Mouse (Mus musculus) kidney, adult 2 months (tissue): ENCODE data around the gene Uggt2. TPM values are rescaled to one million over a fixed set of nuclear protein-coding genes. Genes with fewer than 3 reads are reported as not detected.
A peak's percentile ranks its signal among the peaks of the same experiment; 100 is the strongest.

ENCODE experiments used
- DNase-seq: peaks from one replicate; pipeline ENCODE4 v3.0.0; 2021
- H3K27ac ChIP-seq: fragments of 200-500 bp; 2 replicates; pipeline ENCODE4 v1.5.1; 2012; ENCODE audit warnings: low read depth, low read length, control low read depth, inconsistent platforms; ENCODE audit not compliant: insufficient read depth
- H3K27me3 ChIP-seq: fragments of 200-500 bp; replicated peaks from 2 replicates; pipeline ENCODE4 v1.6.1; 2012; ENCODE audit warnings: mild to moderate bottlenecking, moderate library complexity, low read length, inconsistent platforms; ENCODE audit not compliant: control insufficient read depth, insufficient read depth
- H3K36me3 ChIP-seq: fragments of 200-500 bp; 2 replicates; pipeline ENCODE4 v1.6.1; 2012; ENCODE audit warnings: mild to moderate bottlenecking, moderate library complexity, low read length, inconsistent platforms; ENCODE audit not compliant: control insufficient read depth, insufficient read depth
- H3K4me1 ChIP-seq: fragments of 200-500 bp; 2 replicates; pipeline ENCODE4 v1.6.1; 2011; ENCODE audit warnings: low read length; ENCODE audit not compliant: control insufficient read depth, insufficient read depth
- H3K4me3 ChIP-seq: fragments of 200-500 bp; 2 replicates; pipeline ENCODE4 v1.5.1; 2011; ENCODE audit warnings: mild to moderate bottlenecking, low read depth, low read length, control low read depth; ENCODE audit not compliant: insufficient read depth
- CTCF ChIP-seq: fragments of 200-500 bp; conservative IDR thresholded peaks from 2 replicates; pipeline ENCODE4 v1.5.1; 2011; ENCODE audit warnings: low read depth, mild to moderate bottlenecking, control low read depth, low read length, moderate library complexity, mixed read lengths; ENCODE audit not compliant: insufficient read depth, insufficient read length
- POLR2A ChIP-seq: fragments of 200-500 bp; IDR thresholded peaks from one replicate; pipeline ENCODE4 v1.6.1; 2011; ENCODE audit warnings: low read depth, low read length, control low read depth
- WGBS: fragments of 180-500 bp; shearing (Covaris S2); methylation state at CpG from one replicate; pipeline ENCODE4 v1.1.7; 2018; 5-methylcytosine and 5-hydroxymethylcytosine counted together
- polyA plus RNA-seq: library from polyadenylated mRNA; depleted of rRNA; stranded (reverse); fragments of >200 nt; gene quantifications from 2 replicates; pipeline ENCODE4 v1.2.3, GENCODE M21; 2012

Uggt2 gene
- polyA plus RNA-seq, 1 experiment = 3.4 TPM

DNA sequence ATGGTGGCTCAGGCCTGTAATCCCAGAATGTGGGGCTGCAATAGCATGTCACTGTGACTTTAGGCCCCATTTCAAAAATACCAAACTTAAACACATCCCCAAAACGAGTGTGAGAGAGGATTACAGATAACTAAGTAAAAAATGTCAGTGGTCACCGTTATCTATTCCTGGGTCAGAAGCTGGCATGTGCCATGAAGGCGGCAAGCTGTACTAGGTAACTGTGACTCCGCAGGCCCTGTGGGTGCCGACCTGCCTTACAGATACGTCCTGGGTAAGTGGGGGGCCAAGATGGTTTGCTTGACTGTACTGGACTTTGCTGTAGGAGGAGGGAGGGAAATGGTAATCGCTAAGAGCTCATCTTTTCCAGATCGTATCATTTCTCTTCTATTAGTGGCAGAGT is 118.3 kb downstream of the Uggt2 start:
- no peak overlapping the region for H3K4me3 ChIP-seq
- DNase-seq = no peak
- peaks cover 6% of the 10 kb centered on the region for H3K36me3 ChIP-seq
- WGBS = 87% methylated on average over 8 of the region's 8 CpGs
- H3K4me1 ChIP-seq = no peaks in the 10 kb centered on the region
- no peak overlapping the region for H3K27ac ChIP-seq
- H3K27me3 ChIP-seq = no peaks in the 10 kb centered on the region
- TF ChIP-seq POLR2A = no peak
- no peak for TF ChIP-seq CTCF

DNA sequence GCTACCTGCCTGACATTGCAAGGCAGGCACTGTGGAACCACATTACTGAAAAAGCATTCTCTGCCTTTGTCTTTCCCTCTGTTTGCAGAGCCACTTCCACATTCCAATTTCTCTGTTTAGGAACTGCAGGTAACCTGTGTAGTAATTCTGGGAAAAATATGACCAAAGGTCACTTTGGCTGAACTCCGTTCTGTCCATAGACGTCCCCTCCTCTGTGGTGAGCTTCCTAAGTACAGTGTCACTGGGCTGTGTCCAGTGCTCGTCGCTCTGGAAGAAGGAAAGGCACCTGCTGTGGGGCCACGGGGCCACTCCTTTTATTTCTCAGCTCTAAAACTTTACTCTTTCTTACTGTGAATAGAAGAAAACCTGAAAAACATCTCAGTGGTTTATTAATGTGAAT is 118.9 kb downstream of the Uggt2 start:
- WGBS = 44% methylated on average over 5 of the region's 5 CpGs
- DNase-seq = peak; percentile 69
- H3K36me3 ChIP-seq = peaks cover 8% of the 10 kb centered on the region

DNA sequence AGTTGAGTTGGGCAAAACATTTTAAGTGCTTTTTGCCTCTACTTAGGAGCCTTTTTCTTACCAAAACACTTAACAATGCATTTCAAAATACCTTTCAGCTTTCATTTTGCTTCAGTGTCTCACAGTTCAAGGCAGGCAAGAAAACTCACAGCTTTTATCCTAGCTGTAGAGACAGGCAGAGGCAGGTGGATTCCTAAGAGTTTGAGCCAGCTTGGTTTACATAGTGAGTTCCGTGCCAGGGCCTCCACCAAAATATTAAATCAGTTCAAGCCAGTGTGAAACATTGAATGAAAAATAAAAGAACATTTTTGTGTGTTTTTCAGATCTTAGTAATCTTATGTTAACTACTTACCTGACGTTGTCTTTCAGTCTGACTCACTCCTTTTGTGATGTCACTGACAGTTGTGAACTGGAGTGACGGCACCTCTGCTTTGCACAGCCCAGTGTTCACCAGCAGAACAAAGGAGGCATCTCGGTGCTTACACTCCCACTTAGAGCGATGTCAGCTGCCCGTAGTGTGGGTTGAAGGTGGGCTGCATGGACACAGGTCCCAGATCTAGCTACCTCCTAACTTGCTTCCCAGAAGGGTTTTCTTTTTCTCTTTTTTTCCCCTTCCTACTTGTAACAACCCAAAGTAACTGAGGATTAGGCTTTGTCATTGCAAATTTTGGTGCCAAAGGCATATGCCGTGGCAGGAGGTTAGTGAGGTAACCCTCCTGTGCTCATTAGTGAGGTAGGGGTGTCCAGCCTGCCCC is 119.5 kb downstream of the Uggt2 start:
- TF ChIP-seq POLR2A = no peak
- TF ChIP-seq CTCF = no peak
- peaks cover 10% of the 10 kb centered on the region for H3K36me3 ChIP-seq
- WGBS = 77% methylated on average over 7 of the region's 7 CpGs

More for the DNA sequence above, 118.9 kb downstream of the Uggt2 start:
- H3K4me1 ChIP-seq = no peaks in the 10 kb centered on the region
- H3K27me3 ChIP-seq = no peaks in the 10 kb centered on the region
- TF ChIP-seq POLR2A (no peak), CTCF (no peak)
- no peak overlapping the region for H3K27ac ChIP-seq
- no peak overlapping the region for H3K4me3 ChIP-seq

DNA sequence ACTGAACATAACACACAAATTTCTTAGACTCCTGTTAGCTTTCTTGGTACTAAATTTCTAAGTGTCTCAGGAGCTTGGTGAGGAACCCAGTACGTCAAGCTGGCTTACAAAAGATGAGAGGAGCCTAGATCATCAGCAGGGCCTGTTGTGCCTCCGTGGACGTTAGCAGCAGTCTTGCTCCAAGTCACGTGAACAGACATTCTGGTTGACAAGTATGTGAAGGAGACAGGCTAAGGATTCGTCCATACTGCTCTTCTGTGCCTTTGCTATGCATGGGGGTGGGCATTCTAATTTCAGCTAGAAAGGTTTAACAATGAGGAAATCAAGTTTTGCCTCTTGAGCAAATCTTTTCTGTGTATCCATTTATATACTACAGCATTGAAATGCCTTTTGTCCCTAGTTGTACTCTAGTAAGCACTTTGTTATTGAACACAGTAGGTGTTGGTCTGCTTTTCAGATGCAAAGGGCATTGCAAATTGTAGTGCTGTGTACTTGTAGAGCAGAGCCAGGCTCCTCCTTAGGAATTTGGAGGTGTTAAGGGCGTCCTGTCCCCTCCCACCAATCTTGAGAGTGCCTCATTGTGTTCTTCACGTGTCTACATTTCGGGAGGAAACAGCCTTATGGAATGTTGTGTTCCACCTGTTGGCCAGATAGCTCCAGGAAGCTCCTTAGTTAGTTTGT is 122.0 kb downstream of the Uggt2 start:
- TF ChIP-seq POLR2A = no peak
- TF ChIP-seq CTCF = no peak
- H3K4me1 ChIP-seq = no peaks in the 10 kb centered on the region
- WGBS = 80% methylated on average over 8 of the region's 8 CpGs
- no peaks in the 10 kb centered on the region for H3K27me3 ChIP-seq
- no peak overlapping the region for H3K27ac ChIP-seq
- H3K36me3 ChIP-seq = peaks cover 12% of the 10 kb centered on the region
- DNase-seq = no peak
- no peak overlapping the region for H3K4me3 ChIP-seq

More for the DNA sequence above, 119.5 kb downstream of the Uggt2 start:
- Histone ChIP-seq H3K4me3 (no peak overlapping the region), H3K27me3 (no peaks in the 10 kb centered on the region), H3K4me1 (no peaks in the 10 kb centered on the region), H3K27ac (no peak overlapping the region)
- no peak for DNase-seq

DNA sequence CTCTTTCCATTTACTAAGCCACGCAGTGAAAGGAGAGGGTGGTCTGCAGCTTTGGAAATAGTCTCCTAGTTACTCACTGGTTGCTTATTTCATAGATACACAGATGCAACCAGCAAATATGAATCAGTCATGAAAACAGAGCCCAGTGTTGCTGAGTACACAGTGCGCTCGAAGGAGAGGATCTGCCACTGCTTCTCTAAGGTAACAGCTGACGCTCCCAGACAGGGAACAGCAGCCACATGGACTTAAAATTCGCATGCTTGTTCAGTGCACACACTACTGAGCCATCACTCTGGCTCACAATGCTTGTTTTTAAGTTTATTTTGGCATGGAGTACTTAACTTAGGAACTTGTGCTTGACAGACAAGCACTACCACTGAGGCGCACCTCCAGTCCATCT is 127.0 kb downstream of the Uggt2 start:
- Histone ChIP-seq H3K36me3 (peaks cover 10% of the 10 kb centered on the region), H3K27me3 (no peaks in the 10 kb centered on the region), H3K27ac (no peak overlapping the region), H3K4me3 (no peak overlapping the region), H3K4me1 (no peaks in the 10 kb centered on the region)
- 91% methylated on average over 6 of the region's 6 CpGs for WGBS
- DNase-seq = no peak
- TF ChIP-seq POLR2A (no peak), CTCF (no peak)

DNA sequence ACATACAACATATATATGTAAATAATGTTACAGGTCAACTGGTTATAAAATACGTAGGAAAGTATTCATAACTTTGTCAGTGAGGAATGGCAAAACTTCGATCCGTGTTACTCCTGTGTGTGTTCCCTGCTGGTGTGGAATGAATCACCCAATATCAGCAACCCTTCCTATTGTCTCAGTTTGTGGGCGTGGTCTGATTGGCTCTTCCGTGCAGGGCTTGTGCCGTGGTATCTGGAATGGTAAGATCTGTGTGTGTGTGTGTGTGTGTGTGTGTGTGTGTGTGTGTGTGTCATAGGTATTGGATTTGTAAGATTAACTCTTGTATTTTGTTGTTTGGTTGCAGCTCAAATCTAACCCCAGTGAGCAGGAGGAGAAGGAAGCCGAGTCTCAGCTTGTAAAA is 131.6 kb downstream of the Uggt2 start:
- no peaks in the 10 kb centered on the region for H3K4me1 ChIP-seq
- WGBS = 88% methylated on average over 7 of the region's 7 CpGs
- H3K4me3 ChIP-seq = no peak overlapping the region
- H3K27me3 ChIP-seq = no peaks in the 10 kb centered on the region
- H3K27ac ChIP-seq = no peak overlapping the region
- TF ChIP-seq POLR2A (no peak), CTCF (no peak)
- peaks cover 5% of the 10 kb centered on the region for H3K36me3 ChIP-seq
- no peak for DNase-seq

DNA sequence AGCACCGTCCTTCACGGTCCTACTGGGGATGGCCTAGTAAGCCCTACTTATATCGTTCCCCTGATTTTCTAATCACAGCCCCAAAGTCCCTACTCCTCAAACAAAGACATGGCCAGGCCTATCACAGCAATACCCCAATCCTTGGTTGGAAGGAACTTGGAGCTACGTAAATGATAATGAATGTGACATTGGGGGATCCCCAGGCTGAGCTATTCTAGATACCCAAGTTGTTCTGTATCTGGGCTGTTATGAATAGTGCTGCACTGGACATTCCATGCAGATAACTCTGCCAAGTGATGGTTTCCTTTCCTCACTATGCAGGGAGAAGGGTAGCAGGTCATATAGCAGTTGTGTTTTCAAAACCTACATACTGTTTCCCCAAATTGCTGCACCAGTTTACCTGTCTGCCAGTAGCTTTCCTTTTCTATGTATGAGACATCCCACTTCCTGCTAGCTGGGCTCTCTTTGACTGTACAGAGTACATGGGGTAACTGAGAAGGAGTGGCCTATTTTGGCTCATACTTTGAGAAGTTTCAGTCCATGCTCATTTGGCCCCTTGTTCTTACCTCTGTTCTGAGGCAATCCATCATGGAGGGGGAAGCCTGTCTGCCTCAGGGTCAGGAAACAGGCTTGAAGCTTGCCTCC is 133.8 kb downstream of the Uggt2 start:
- DNase-seq = no peak
- H3K36me3 ChIP-seq = peaks cover 5% of the 10 kb centered on the region
- H3K4me1 ChIP-seq = no peaks in the 10 kb centered on the region
- TF ChIP-seq CTCF = no peak
- TF ChIP-seq POLR2A = no peak
- no peaks in the 10 kb centered on the region for H3K27me3 ChIP-seq
- WGBS = 91% methylated on average over 4 of the region's 4 CpGs
- H3K27ac ChIP-seq = no peak overlapping the region
- no peak overlapping the region for H3K4me3 ChIP-seq
